Mouse (Mus musculus) fibroblast of lung, adult 2 months (primary cell): ENCODE results near the gene Obp1b.
"Not testable (repeated sequence)": the region's sequence is repeated elsewhere in the genome, so short reads cannot be mapped to it uniquely, and the experiment has no call there.

Source experiments
- DNase-seq: peaks from one replicate; pipeline ENCODE4 v3.0.0-alpha.2; 2011; ENCODE audit warnings: low read depth

Obp1b gene

GRCm38 (mm10) chrX:78186477-78186876 is at the start of gene Obp1b:
Gene Obp1b (plus strand): TSS chrX:78186777.
- DNase-seq: not testable (repeated sequence)

GRCm38 (mm10) chrX:78202220-78202619 is 15.6 kb downstream of the Obp1b start:
- DNase-seq: not testable (repeated sequence)

GRCm38 (mm10) chrX:78202829-78203228 is 16.3 kb downstream of the Obp1b start:
- DNase-seq: no peak
